Mouse (Mus musculus) heart, postnatal 0 days (tissue): ENCODE measurements around the gene Atf3.

Experiments used
- CTCF ChIP-seq: IDR thresholded peaks from 2 replicates; pipeline ENCODE4 v1.5.1; 2016; ENCODE audit warnings: antibody characterized with exemption, control low read depth, low read depth
- EP300 ChIP-seq: IDR thresholded peaks from 2 replicates; pipeline ENCODE4 v1.6.1; 2016; ENCODE audit warnings: antibody characterized with exemption, low read depth

- no peak for TF ChIP-seq EP300
- no peak for TF ChIP-seq CTCF
Measured at GRCm38 (mm10) chr1:191225771-191226170, 7.9 kb upstream of the Atf3 start.
